Mouse (Mus musculus) limb, embryonic 14.5 days (tissue): Measurements from ENCODE around the gene Gngt2. TPM values are rescaled to one million over a fixed set of nuclear protein-coding genes. Genes with fewer than 3 reads are reported as not detected.

Experiments used
- ATAC-seq: fragments of 200-750 bp; cut with Nextera tagmentation; 2 replicates; pipeline ENCODE4 v1.8.0; 2017; ENCODE audit warnings: low read depth, moderate number of reproducible peaks, moderate TSS enrichment; ENCODE audit not compliant: low FRiP score
- DNase-seq: peaks from one replicate; pipeline ENCODE4 v3.0.0-alpha.2; 2015; ENCODE audit warnings: low spot score
- H3K27ac ChIP-seq: fragments of 300-500 bp; sonication (generic); replicated peaks from 2 replicates; pipeline ENCODE4 v1.5.1; 2014; ENCODE audit warnings: low read depth, mild to moderate bottlenecking, low read length, moderate library complexity, mixed read lengths
- H3K27me3 ChIP-seq: fragments of 300-500 bp; sonication (generic); 2 replicates; pipeline ENCODE4 v1.6.1; 2014; ENCODE audit warnings: low read length, mixed read lengths; ENCODE audit not compliant: control insufficient read depth, insufficient read depth
- H3K36me3 ChIP-seq: fragments of 300-500 bp; sonication (generic); 2 replicates; pipeline ENCODE4 v1.6.1; 2014; ENCODE audit warnings: mild to moderate bottlenecking, low read length, moderate library complexity, mixed read lengths; ENCODE audit not compliant: control insufficient read depth, insufficient read depth
- H3K4me1 ChIP-seq: fragments of 300-500 bp; sonication (generic); 2 replicates; pipeline ENCODE4 v1.6.1; 2014; ENCODE audit warnings: antibody characterized with exemption, low read length, mixed read lengths; ENCODE audit not compliant: control insufficient read depth, insufficient read depth
- H3K4me2 ChIP-seq: fragments of 300-500 bp; sonication (generic); replicated peaks from 2 replicates; pipeline ENCODE4 v1.6.1; 2014; ENCODE audit warnings: low read depth, mild to moderate bottlenecking, low read length, moderate library complexity; ENCODE audit not compliant: severe bottlenecking
- H3K4me3 ChIP-seq: fragments of 300-500 bp; sonication (generic); replicated peaks from 2 replicates; pipeline ENCODE4 v1.5.1; 2014; ENCODE audit warnings: low read length
- H3K9ac ChIP-seq: fragments of 300-500 bp; sonication (generic); 2 replicates; pipeline ENCODE4 v1.6.1; 2014; ENCODE audit warnings: mild to moderate bottlenecking, low read depth, low read length, moderate library complexity; ENCODE audit not compliant: severe bottlenecking
- H3K9me3 ChIP-seq: fragments of 300-500 bp; sonication (generic); 2 replicates; pipeline ENCODE4 v1.6.1; 2016; ENCODE audit warnings: low read length; ENCODE audit not compliant: control insufficient read depth
- POLR2A ChIP-seq: fragments of 200-500 bp; IDR thresholded peaks from 2 replicates; pipeline ENCODE4 v1.8.0; 2012; ENCODE audit warnings: inconsistent platforms, mild to moderate bottlenecking, moderate library complexity, borderline replicate concordance; ENCODE audit not compliant: insufficient read depth, insufficient read length; ENCODE audit errors: extremely low read depth
- WGBS: fragments of 180-500 bp; shearing (Covaris S2); extraction: QIAGEN DNeasy Blood & Tissue Kit; methylation state at CpG from one replicate; pipeline ENCODE4 v1.1.7; 2014; 5-methylcytosine and 5-hydroxymethylcytosine counted together
- polyA plus RNA-seq, 2 experiments: library from polyadenylated mRNA; depleted of rRNA in 1 of 2; stranded (reverse) in 1 of 2; unstranded in 1 of 2; fragments of >200 nt; fragmentation: Nextera tagmentation in 1 of 2; extraction: Ambion mirVana in 1 of 2; gene quantifications; 2 replicates each; pipeline versions ENCODE4 v1.2.1 to v1.2.3; 2012 to 2014

Gene Gngt2
- polyA plus RNA-seq, 2 experiments, result 10.0 to 14.0 TPM

DNA sequence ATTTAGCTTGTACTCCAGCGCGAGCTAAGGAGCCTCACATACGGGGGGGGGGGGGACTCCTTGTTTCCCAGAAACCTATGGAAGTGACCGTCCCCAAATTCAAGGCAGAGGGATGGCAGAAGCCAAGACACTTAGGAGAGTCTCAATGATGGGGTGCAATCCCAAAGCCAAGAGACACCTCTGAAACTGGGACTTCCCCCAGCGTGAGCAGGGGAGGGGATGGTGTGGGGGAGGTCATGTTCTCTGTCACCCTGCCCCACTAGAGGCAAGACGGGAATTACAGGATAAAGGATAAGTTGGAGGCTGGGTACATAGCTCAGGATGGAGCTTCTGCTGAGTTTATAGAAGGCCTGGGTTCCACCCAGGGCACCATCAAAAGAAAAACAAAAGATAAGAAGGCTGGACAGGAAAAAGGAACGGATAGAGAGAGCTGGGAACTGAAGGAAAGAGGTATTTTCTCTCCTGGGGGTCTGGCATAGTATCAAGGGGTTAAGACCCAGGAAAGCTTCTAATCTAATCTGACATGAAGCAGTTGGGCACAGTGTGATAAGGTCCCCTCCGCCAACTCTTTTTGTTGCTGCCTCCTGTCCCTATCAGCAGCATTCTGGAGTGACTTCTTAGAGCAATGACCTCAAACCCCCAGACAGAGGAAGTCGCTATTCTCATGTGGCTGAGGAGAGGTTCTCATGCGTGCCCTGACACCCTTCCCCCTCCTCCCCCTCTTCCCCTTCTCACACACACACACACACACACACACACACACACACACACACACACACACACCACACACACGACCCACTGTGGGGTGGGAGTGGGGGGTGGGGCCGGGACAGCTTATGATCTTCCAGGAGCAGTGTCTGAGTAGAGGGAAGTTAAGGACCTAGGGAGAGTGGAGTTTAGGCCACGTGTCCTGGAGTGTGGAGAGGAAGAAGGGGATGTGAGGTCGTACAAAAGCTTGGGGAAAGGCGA lies 2.0 kb upstream of the Gngt2 start:
- no peak overlapping the region for H3K4me3 ChIP-seq
- H3K27ac ChIP-seq, result no peak overlapping the region
- no peak for ATAC-seq

GRCm38 (mm10) chr11:95835832-95836231 lies 1.2 kb upstream of the Gngt2 start:
- H3K4me3 ChIP-seq, result no peak overlapping the region
- H3K4me1 ChIP-seq, result peaks cover 24% of the 10 kb centered on the region
- H3K9ac ChIP-seq, result no peak overlapping the region
- DNase-seq (no peak), ATAC-seq (no peak)
- H3K27me3 ChIP-seq, result peaks cover 57% of the 10 kb centered on the region
- H3K4me2 ChIP-seq, result no peak overlapping the region
- 41% methylated on average over 6 of the region's 6 CpGs for WGBS
- TF ChIP-seq POLR2A, result no peak
- no peak overlapping the region for H3K27ac ChIP-seq
- H3K36me3 ChIP-seq, result no peaks in the 10 kb centered on the region
- no peaks in the 10 kb centered on the region for H3K9me3 ChIP-seq

More for the DNA sequence above, 2.0 kb upstream of the Gngt2 start:
- Histone ChIP-seq H3K9ac (no peak overlapping the region), H3K4me1 (peaks cover 28% of the 10 kb centered on the region), H3K4me2 (no peak overlapping the region), H3K27me3 (peaks cover 66% of the 10 kb centered on the region), H3K36me3 (no peaks in the 10 kb centered on the region), H3K9me3 (no peaks in the 10 kb centered on the region)
- 21% methylated on average over 15 of the region's 15 CpGs for WGBS
- DNase-seq, result no peak
- TF ChIP-seq POLR2A, result no peak

DNA sequence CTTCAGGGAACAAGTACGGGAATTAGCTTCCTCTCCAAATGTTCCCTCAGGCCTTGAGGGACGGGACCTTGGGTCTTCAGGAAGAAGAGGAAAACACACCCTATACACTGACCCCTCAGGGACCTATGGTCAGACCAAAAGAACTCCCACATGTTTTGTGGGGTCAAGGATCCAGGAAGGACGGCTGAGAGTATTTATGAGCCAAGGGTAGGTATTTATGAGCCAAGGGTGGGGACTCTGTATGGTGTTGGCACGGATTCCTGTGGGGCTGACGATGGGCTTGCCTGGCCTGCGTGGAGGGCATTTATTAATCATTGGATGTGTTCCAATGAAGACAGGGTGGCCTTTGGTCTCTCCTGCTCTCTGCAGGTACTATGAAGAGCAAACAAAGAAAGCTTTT lies 583 bp upstream of the Gngt2 start:
- ATAC-seq, result no peak
- Histone ChIP-seq H3K4me3 (no peak overlapping the region), H3K9ac (no peak overlapping the region), H3K4me1 (peaks cover 20% of the 10 kb centered on the region), H3K36me3 (no peaks in the 10 kb centered on the region), H3K4me2 (no peak overlapping the region), H3K27ac (no peak overlapping the region), H3K27me3 (peaks cover 51% of the 10 kb centered on the region), H3K9me3 (no peaks in the 10 kb centered on the region)
- TF ChIP-seq POLR2A, result no peak
- DNase-seq, result no peak
- WGBS, result 30% methylated on average over 6 of the region's 6 CpGs

DNA sequence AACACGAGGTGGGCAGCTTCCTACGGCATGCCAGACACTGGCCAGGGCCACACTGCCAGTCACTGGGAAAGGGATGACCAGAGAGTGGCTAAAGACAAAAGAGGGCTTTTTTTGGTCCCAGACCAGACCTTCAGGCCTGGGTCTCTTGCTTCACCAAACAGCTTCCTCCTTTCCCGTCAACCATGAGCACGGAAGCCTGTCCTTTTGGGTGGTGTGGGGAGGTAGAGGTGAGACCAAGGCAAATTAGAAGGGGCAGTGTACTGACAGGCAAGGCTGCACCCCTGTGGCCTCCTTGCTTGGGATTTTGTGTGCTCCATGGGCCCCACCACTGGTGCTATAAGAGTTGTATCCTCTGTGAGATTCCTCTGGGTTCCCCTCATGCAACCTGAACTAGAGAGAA lies 1.6 kb downstream of the Gngt2 start:
- ATAC-seq (no peak), DNase-seq (no peak)
- no peak for TF ChIP-seq POLR2A
- 75% methylated on average over 4 of the region's 4 CpGs for WGBS
- no peak overlapping the region for H3K4me3 ChIP-seq
- H3K9ac ChIP-seq, result no peak overlapping the region
- H3K36me3 ChIP-seq, result no peaks in the 10 kb centered on the region
- no peaks in the 10 kb centered on the region for H3K9me3 ChIP-seq
- peaks cover 26% of the 10 kb centered on the region for H3K4me1 ChIP-seq
- no peak overlapping the region for H3K27ac ChIP-seq
- H3K27me3 ChIP-seq, result peaks cover 30% of the 10 kb centered on the region
- no peak overlapping the region for H3K4me2 ChIP-seq

DNA sequence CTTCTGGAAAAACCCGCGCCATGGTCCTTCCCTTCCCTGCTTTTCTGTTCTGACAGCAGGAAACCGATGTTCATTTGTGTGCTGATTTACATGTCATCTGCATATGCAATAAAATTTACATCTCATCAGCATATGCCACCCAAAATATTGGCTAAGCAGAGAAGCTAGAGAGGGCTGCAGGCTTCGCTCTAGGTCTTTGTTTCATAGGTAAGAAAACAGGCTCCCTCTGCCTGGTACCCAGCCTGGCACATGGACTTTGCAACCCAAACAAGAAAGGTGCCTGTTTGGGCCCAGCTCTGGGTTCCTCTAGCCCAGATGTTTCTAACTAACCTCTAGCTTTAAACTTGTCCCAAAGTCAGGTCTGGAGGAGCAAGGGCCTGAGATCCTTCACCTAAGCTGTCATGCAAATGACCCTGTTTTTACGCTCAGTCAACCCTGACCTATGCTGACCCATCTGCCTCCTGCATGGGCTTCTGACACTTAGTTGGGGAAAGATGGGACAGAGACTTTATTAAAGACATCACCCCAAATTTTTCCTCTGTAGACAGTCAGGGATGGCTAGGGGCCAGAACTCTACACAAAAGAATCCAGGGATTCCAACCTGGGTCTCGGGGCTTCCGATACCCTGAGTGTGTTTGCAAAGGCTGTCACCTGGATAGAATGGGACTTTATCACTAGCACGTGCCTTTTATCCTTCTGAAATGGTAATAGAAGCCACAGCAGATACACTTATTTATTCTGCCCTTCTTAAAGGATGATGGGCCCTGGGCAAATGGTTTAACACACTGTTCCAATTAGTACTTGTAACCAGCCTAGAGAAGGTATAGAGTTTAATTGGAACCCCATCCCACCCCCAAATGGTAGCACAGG lies 2.2 kb downstream of the Gngt2 start:
- DNase-seq, result no peak
- Histone ChIP-seq H3K27ac (no peak overlapping the region), H3K4me3 (no peak overlapping the region), H3K9ac (no peak overlapping the region), H3K36me3 (no peaks in the 10 kb centered on the region), H3K9me3 (no peaks in the 10 kb centered on the region), H3K27me3 (peaks cover 24% of the 10 kb centered on the region), H3K4me2 (no peak overlapping the region), H3K4me1 (peaks cover 26% of the 10 kb centered on the region)
- 67% methylated on average over 8 of the region's 8 CpGs for WGBS
- TF ChIP-seq POLR2A, result no peak
- ATAC-seq, result no peak
